Mouse (Mus musculus) lung, adult 2 months (tissue): ENCODE measurements around the gene Ccdc137.

ENCODE experiments used
- CTCF ChIP-seq: fragments of 200-500 bp; IDR thresholded peaks from 2 replicates; pipeline ENCODE4 v1.5.1; 2011; ENCODE audit warnings: mild to moderate bottlenecking, low read length, control low read depth; ENCODE audit not compliant: insufficient read depth
- POLR2A ChIP-seq: fragments of 200-500 bp; IDR thresholded peaks from 2 replicates; pipeline ENCODE4 v1.6.1; 2011; ENCODE audit warnings: low read depth, mild to moderate bottlenecking, control low read depth, low read length, borderline replicate concordance; ENCODE audit errors: extremely low read depth

GRCm38 (mm10) chr11:120488516-120488915 lies 30.6 kb downstream of the Ccdc137 start:
- TF ChIP-seq CTCF (no peak), POLR2A (no peak)
